Mouse (Mus musculus): Measurements from ENCODE around the gene Pxt1.
"Not testable (repeated sequence)": the region's sequence is repeated elsewhere in the genome, so short reads cannot be mapped to it uniquely, and the experiment has no call there.

Gene Pxt1

GRCm38 (mm10) chr17:28943740-28944139 lies at the start of gene Pxt1:
Gene Pxt1, minus strand, starts transcription at chr17:28943840.
- no peak for DNase-seq (ENCODE audit: low read depth, low spot score)

GRCm38 (mm10) chr17:28993004-28993403 lies 49.4 kb upstream of the Pxt1 start:
- not testable (repeated sequence) for DNase-seq (ENCODE audit: low read depth, low spot score)

- DNase-seq (ENCODE audit: low read depth, low spot score): no peak
These were observed 48.5 kb upstream of the Pxt1 start for GRCm38 (mm10) chr17:28992105-28992504.

GRCm38 (mm10) chr17:28991286-28991685 lies 47.6 kb upstream of the Pxt1 start:
- no peak for DNase-seq (ENCODE audit: low read depth, low spot score)

GRCm38 (mm10) chr17:28990060-28990459 lies 46.4 kb upstream of the Pxt1 start:
- DNase-seq (ENCODE audit: low read depth, low spot score): no peak

GRCm38 (mm10) chr17:28988996-28989395 lies 45.4 kb upstream of the Pxt1 start:
- DNase-seq (ENCODE audit: low read depth, low spot score): no peak

- no peak for DNase-seq (ENCODE audit: low read depth, low spot score)
These were observed 44.7 kb upstream of the Pxt1 start for GRCm38 (mm10) chr17:28988291-28988690.

GRCm38 (mm10) chr17:28987713-28988112 lies 44.1 kb upstream of the Pxt1 start:
- peak; percentile 52 for DNase-seq (ENCODE audit: low read depth, low spot score)

GRCm38 (mm10) chr17:28986833-28987232 lies 43.2 kb upstream of the Pxt1 start:
- DNase-seq (ENCODE audit: low read depth, low spot score): peak; percentile 22

GRCm38 (mm10) chr17:28984724-28985420 lies 41.2 kb upstream of the Pxt1 start:
- no peak for DNase-seq (ENCODE audit: low read depth, low spot score)

- DNase-seq (ENCODE audit: low read depth, low spot score): no peak
These were observed 39.0 kb upstream of the Pxt1 start for GRCm38 (mm10) chr17:28982591-28982990.

GRCm38 (mm10) chr17:28981081-28981480 lies 37.4 kb upstream of the Pxt1 start:
- no peak for DNase-seq (ENCODE audit: low read depth, low spot score)

- DNase-seq (ENCODE audit: low read depth, low spot score): no peak
These were observed 35.5 kb upstream of the Pxt1 start for GRCm38 (mm10) chr17:28979091-28979490.

GRCm38 (mm10) chr17:28970122-28970521 lies 26.5 kb upstream of the Pxt1 start:
- no peak for DNase-seq (ENCODE audit: low read depth, low spot score)

- no peak for DNase-seq (ENCODE audit: low read depth, low spot score)
These were observed 23.5 kb upstream of the Pxt1 start for GRCm38 (mm10) chr17:28967021-28967610.

- no peak for DNase-seq (ENCODE audit: low read depth, low spot score)
These were observed 18.0 kb upstream of the Pxt1 start for GRCm38 (mm10) chr17:28961596-28961995.

GRCm38 (mm10) chr17:28960597-28960996 lies 17.0 kb upstream of the Pxt1 start:
- DNase-seq (ENCODE audit: low read depth, low spot score): no peak

- no peak for DNase-seq (ENCODE audit: low read depth, low spot score)
These were observed 10.8 kb upstream of the Pxt1 start for GRCm38 (mm10) chr17:28954416-28954815.

- DNase-seq (ENCODE audit: low read depth, low spot score): peak; percentile 32
These were observed 9.6 kb upstream of the Pxt1 start for GRCm38 (mm10) chr17:28953251-28953650.

GRCm38 (mm10) chr17:28951831-28952799 lies 8.5 kb upstream of the Pxt1 start, which contains the start of gene Kctd20:
Gene Kctd20, plus strand, starts transcription at chr17:28951950.
- peak; percentile 89 for DNase-seq (ENCODE audit: low read depth, low spot score)

- no peak for DNase-seq (ENCODE audit: low read depth, low spot score)
These were observed 7.1 kb upstream of the Pxt1 start for GRCm38 (mm10) chr17:28950751-28951150.

- DNase-seq (ENCODE audit: low read depth, low spot score): no peak
These were observed 5.0 kb upstream of the Pxt1 start for GRCm38 (mm10) chr17:28948661-28949060.
